Mouse (Mus musculus) liver, adult 2 months (tissue): ENCODE measurements at regions not wholly inside any gene's neighbourhood (a gene's known extent, or its start where the extent isn't known, plus 50 kb on each side); places are given as distances from the start of the nearest gene placed in this dataset.

ENCODE experiments used
- DNase-seq: peaks from one replicate; pipeline ENCODE4 v3.0.0-alpha.2; 2011; ENCODE audit warnings: low read depth, low spot score; ENCODE audit errors: extremely low read depth
- H3K27ac ChIP-seq: fragments of 200-500 bp; replicated peaks from 2 replicates; pipeline ENCODE4 v1.5.1; 2012; ENCODE audit warnings: low read depth, mild to moderate bottlenecking, control low read depth, inconsistent platforms, low read length; ENCODE audit not compliant: insufficient read depth
- H3K27me3 ChIP-seq: fragments of 200-500 bp; 2 replicates; pipeline ENCODE4 v1.6.1; 2012; ENCODE audit warnings: mild to moderate bottlenecking, moderate library complexity, low read length, inconsistent platforms; ENCODE audit not compliant: control insufficient read depth, insufficient read depth
- H3K36me3 ChIP-seq: fragments of 200-500 bp; 2 replicates; pipeline ENCODE4 v1.6.1; 2012; ENCODE audit warnings: low read length, inconsistent platforms; ENCODE audit not compliant: control insufficient read depth, insufficient read depth
- H3K4me1 ChIP-seq: fragments of 200-500 bp; 2 replicates; pipeline ENCODE4 v1.6.1; 2011; ENCODE audit warnings: low read length; ENCODE audit not compliant: control insufficient read depth, insufficient read depth
- H3K4me3 ChIP-seq: fragments of 200-500 bp; 2 replicates; pipeline ENCODE4 v1.5.1; 2011; ENCODE audit warnings: low read depth, mild to moderate bottlenecking, control low read depth, low read length, moderate library complexity; ENCODE audit not compliant: insufficient read depth
- H3K79me2 ChIP-seq: fragments of 200-500 bp; 2 replicates; pipeline ENCODE4 v1.6.1; 2012; ENCODE audit warnings: inconsistent platforms, mild to moderate bottlenecking, low read length, moderate library complexity; ENCODE audit not compliant: control insufficient read depth, insufficient read depth
- H3K9ac ChIP-seq: fragments of 200-500 bp; 2 replicates; pipeline ENCODE4 v1.6.1; 2012; ENCODE audit warnings: low read depth, mild to moderate bottlenecking, control low read depth, inconsistent platforms, low read length
- CTCF ChIP-seq: fragments of 200-500 bp; IDR thresholded peaks from 2 replicates; pipeline ENCODE4 v1.5.1; 2011; ENCODE audit warnings: low read depth, low read length, control low read depth
- POLR2A ChIP-seq: fragments of 200-500 bp; IDR thresholded peaks from 2 replicates; pipeline ENCODE4 v1.6.1; 2011; ENCODE audit warnings: low read length, control low read depth; ENCODE audit not compliant: insufficient read depth; ENCODE audit errors: extremely low read depth
- WGBS: fragments of 180-500 bp; shearing (Covaris S2); methylation state at CpG from one replicate; pipeline ENCODE4 v1.1.7; 2018; 5-methylcytosine and 5-hydroxymethylcytosine counted together

- no peaks in the 10 kb centered on the region for H3K79me2 ChIP-seq
- H3K27ac ChIP-seq, result no peak overlapping the region
- H3K4me1 ChIP-seq, result no peaks in the 10 kb centered on the region
- no peaks in the 10 kb centered on the region for H3K27me3 ChIP-seq
- WGBS, result 88% methylated on average over 17 of the region's 17 CpGs
- H3K9ac ChIP-seq, result no peak overlapping the region
- no peak overlapping the region for H3K4me3 ChIP-seq
- no peak for TF ChIP-seq CTCF
- no peak for TF ChIP-seq POLR2A
- no peak for DNase-seq
- H3K36me3 ChIP-seq, result no peaks in the 10 kb centered on the region
Measured at GRCm38 (mm10) chr12:106688156-106688740, 678.2 kb downstream of the Vrk1 start.

GRCm38 (mm10) chr12:106702958-106703357, 692.9 kb downstream of the Vrk1 start:
- Histone ChIP-seq H3K79me2 (no peaks in the 10 kb centered on the region), H3K27ac (no peak overlapping the region), H3K4me3 (no peak overlapping the region), H3K4me1 (no peaks in the 10 kb centered on the region), H3K9ac (no peak overlapping the region), H3K36me3 (no peaks in the 10 kb centered on the region), H3K27me3 (no peaks in the 10 kb centered on the region)
- no peak for TF ChIP-seq CTCF
- no peak for TF ChIP-seq POLR2A
- WGBS, result 88% methylated on average over 5 of the region's 5 CpGs
- no peak for DNase-seq

GRCm38 (mm10) chr12:106721271-106722009, 711.4 kb downstream of the Vrk1 start:
- H3K4me3 ChIP-seq, result no peak overlapping the region
- no peaks in the 10 kb centered on the region for H3K36me3 ChIP-seq
- H3K79me2 ChIP-seq, result no peaks in the 10 kb centered on the region
- no peak overlapping the region for H3K9ac ChIP-seq
- WGBS, result 61% methylated on average over 9 of the region's 9 CpGs
- DNase-seq, result no peak
- TF ChIP-seq CTCF (no peak), POLR2A (no peak)
- H3K27me3 ChIP-seq, result no peaks in the 10 kb centered on the region
- no peaks in the 10 kb centered on the region for H3K4me1 ChIP-seq
- no peak overlapping the region for H3K27ac ChIP-seq

- 68% methylated on average over 2 of the region's 2 CpGs for WGBS
- H3K4me1 ChIP-seq, result no peaks in the 10 kb centered on the region
- H3K27me3 ChIP-seq, result no peaks in the 10 kb centered on the region
- no peak for TF ChIP-seq POLR2A
- TF ChIP-seq CTCF, result no peak
- DNase-seq, result no peak
- H3K79me2 ChIP-seq, result no peaks in the 10 kb centered on the region
- no peaks in the 10 kb centered on the region for H3K36me3 ChIP-seq
- H3K9ac ChIP-seq, result no peak overlapping the region
- H3K4me3 ChIP-seq, result no peak overlapping the region
- H3K27ac ChIP-seq, result no peak overlapping the region
Measured at GRCm38 (mm10) chr12:106722010-106722362, 712.0 kb downstream of the Vrk1 start.

- Histone ChIP-seq H3K9ac (no peak overlapping the region), H3K79me2 (no peaks in the 10 kb centered on the region), H3K27ac (no peak overlapping the region), H3K4me3 (no peak overlapping the region), H3K36me3 (no peaks in the 10 kb centered on the region), H3K4me1 (no peaks in the 10 kb centered on the region), H3K27me3 (no peaks in the 10 kb centered on the region)
- 92% methylated on average over 4 of the region's 4 CpGs for WGBS
- DNase-seq, result no peak
- TF ChIP-seq POLR2A, result no peak
- no peak for TF ChIP-seq CTCF
Measured at GRCm38 (mm10) chr12:106722761-106723160, 712.7 kb downstream of the Vrk1 start.

- no peaks in the 10 kb centered on the region for H3K36me3 ChIP-seq
- no peaks in the 10 kb centered on the region for H3K79me2 ChIP-seq
- DNase-seq, result no peak
- no peak overlapping the region for H3K9ac ChIP-seq
- H3K27ac ChIP-seq, result no peak overlapping the region
- no peak overlapping the region for H3K4me3 ChIP-seq
- TF ChIP-seq POLR2A (no peak), CTCF (no peak)
- H3K27me3 ChIP-seq, result no peaks in the 10 kb centered on the region
- H3K4me1 ChIP-seq, result no peaks in the 10 kb centered on the region
- 92% methylated on average over 8 of the region's 8 CpGs for WGBS
Measured at GRCm38 (mm10) chr12:106726920-106727319, 716.9 kb downstream of the Vrk1 start.
